Mouse (Mus musculus) stomach, postnatal 0 days (tissue): ENCODE results near the gene Tuba1b.
A peak's percentile ranks its signal among the peaks of the same experiment; 100 is the strongest.

Experiments
- CTCF ChIP-seq: IDR thresholded peaks from 2 replicates; pipeline ENCODE4 v1.5.1; 2016; ENCODE audit warnings: antibody characterized with exemption, low read depth, mild to moderate bottlenecking, moderate library complexity
- EP300 ChIP-seq: optimal IDR thresholded peaks from 2 replicates; pipeline ENCODE3; 2016; ENCODE audit warnings: antibody characterized with exemption

DNA sequence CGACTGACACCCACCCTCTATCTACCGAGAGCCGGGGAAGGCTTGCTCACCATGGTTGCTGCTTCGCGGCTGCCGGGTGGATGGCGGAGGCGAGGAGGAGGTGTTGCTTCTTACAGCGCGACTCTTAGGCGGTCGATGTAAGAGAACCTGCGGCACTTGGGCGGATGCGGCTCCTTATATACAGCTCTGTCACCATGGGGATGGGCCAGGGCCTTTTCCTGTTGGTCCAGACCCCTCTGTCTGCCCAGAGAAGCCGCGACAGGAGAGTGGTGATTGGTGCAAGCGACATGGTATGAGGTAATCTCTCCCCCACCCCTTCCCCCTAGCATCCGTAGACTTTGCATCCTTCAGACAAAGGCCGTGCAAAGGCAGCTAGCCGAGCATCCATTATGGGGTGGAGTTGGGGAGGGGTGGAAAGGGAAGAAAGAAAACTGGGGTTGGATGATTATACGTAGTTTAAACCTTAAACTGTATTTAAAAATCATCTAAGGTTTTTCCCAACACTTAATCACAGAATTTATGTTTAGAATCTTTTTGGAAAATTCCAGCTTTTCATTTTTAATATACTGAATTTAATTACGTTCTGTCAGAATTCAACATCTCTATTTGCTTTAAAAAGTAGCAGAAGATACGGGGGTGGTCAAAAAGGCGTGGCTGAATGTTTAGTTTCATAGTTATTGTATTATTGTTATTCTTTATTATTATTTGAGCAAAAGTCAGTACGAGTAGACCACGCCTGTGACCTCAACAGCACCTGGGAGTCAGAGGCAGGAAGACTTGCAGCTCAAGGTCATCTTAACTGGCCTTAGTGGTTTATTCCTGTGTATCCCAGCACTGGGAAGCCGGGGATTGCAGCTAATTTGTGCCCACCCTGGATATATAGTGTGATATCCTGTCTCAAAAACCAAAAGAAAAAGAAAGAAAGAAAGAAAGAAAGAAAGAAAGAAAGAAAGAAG, 19.3 kb upstream of the Tuba1b start, which contains the start of the genes Gm49450 and Tuba1a:
- TF ChIP-seq EP300 (no peak), CTCF (0 out of 2 replicates have a peak, but pooled peaks have one; percentile 4)
